Mouse (Mus musculus) urinary bladder, postnatal 4 days (tissue): ENCODE measurements around the gene Kcnj15.

Experiments used
- DNase-seq, 2 experiments: peaks; one replicate each; pipeline ENCODE4 v3.0.0; 2021 to 2022; ENCODE audit warnings: low spot score in 2 of 2

The Kcnj15 gene

DNA sequence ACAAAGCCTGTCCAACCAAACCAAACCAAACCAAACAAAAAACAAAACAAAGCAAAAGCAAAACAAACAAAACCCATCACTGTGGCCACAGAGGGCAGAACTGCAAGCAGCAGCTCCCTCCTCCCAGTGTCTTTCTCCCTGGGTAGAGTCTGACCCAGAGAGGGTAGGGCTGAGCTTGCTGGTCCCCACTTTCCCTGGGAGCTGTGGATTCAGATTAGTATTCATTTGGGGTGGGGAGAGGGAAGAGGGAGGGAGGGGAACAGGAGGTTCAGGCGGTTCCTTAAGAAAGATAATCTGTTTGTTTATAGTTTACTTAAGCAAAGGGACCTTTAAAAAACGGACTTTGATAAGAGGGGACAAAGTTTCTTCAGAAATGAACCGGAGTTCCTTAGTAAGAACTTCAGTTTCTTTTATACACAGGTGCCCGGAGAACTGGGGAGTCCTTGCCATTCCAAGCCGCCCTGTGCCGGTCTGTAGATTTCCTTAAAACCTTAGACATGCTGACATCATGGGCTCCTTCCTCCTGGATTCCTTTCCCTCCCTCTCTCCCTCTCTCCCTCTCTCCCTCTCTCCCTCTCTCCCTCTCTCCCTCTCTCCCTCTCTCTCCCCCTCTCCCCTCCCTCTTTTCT is at the start of gene Kcnj15:
Kcnj15 (plus strand) TSS at position 293 of the 629 bp plus-strand sequence.
- DNase-seq = no peak

DNA sequence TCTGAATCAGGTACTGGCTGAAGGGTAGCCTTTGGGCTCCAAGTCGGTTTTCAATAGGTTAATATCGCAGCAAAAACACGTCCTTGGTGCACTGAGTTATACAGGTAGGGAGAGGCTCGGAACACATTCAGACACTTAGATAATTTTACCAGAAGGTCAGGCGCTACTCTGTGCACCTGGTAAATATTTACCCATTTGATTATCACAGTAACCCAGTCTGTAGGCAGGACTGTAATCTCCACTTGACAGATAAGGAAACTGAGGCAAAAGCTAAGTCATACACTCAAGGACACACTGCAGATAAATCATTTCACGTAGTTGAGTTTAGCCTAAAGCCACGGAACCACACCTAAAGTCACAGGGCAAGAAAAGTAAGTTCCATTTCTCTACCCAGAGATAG is 49.1 kb upstream of the Kcnj15 start:
- DNase-seq = no peak

DNA sequence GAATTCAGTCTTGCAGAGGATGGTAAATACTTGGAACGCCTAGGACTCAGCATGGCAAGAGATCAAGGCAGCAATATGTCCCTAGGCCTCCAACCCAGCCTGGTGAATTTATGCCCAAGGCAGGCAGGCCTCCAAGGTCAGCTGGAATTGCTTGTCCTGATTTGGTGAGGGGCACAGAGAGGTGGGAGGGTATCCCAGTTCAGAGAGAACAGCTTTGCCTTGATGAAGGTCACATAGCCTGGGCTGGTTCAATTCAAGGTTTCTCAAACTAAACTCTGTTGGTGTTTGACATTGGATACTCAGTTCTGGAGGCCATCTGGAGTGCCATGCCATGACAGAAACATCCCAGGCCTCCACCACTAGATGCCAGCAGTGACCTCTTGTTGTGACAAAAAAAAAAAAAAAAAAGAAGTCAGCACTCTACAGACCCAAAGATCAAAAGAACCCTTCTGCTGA is 48.3 kb upstream of the Kcnj15 start:
- no peak for DNase-seq

DNA sequence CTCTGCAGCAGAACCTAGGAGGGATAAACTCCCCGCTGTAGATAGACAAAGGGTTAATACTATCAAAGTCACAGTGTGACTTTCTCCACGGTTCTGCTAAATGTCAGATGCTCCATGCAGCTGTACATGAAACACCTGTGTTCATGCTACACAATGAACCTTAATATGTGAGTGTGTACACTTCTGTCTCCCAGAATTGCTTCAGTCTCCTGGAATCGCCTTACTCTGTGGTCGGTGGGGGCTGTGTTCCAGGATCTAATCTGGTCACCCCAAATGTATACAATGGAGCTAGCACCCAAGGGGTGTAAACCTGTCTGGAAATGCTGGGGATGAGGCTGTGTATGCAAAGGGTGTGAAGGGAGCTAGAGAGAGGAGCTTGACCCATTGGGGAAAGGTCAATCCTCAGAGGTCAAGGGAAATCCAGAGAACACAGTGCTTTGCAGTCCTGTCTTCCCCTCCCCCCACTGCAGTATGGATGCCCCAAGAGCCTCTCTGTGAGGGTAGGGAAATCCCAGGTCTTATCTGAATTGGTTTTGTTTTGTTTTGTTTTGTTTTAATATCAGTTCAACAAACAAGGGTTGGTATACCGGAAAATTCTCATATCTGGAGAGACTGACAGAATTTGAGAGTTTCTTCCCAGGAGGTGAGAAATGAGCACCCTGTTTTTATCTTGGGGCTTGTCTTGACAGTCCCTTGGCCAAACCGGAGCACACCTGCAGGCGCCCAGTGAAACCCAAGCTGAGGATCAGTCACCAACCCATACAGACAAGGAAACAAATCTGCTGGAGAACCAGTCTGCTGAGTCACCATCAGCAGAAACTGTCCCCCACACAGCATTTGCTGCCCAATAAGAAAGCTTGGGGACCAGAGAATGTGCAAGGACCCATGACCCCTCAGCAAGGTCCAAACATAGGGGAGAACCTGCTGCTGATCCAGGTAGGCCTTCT is 42.8 kb upstream of the Kcnj15 start:
- DNase-seq = no peak

DNA sequence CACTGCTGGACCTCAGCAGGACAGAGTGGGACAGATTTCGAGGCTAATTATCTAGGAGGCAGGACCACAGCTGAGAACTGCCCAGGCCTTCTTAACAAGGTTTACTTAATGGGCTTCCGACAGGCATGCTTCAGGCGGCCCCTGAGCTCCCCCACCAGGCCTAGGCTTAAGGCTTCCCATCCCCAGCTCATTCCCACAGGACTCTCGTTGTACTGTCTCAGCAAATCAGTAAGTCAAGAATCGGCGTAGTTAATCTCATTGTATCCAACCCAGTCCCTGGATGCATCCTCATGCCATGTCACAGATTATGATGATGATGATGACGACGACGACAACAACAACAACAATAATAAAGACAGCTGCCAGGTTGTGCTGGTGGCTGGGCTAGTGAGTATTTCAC is 41.6 kb upstream of the Kcnj15 start:
- DNase-seq = no peak

DNA sequence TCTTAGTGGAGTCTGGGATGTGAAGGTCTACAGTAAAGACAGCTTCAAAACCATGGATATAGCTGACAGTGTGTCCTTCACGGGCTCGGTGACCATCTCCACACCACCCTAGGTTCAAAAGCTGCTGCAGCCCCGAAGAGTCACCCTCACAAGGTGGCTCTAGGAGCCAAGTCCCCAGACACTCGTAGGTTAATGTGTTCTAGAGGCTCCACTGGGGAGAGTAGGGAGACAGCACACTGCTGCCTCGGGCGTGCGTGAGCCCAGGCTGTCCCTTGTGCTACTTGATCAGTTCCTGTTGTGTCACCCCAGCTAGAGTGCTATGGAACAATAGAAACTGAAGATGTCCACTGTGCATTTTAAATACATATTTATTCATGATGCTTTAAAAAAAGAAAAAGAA is 41.0 kb upstream of the Kcnj15 start:
- no peak for DNase-seq

DNA sequence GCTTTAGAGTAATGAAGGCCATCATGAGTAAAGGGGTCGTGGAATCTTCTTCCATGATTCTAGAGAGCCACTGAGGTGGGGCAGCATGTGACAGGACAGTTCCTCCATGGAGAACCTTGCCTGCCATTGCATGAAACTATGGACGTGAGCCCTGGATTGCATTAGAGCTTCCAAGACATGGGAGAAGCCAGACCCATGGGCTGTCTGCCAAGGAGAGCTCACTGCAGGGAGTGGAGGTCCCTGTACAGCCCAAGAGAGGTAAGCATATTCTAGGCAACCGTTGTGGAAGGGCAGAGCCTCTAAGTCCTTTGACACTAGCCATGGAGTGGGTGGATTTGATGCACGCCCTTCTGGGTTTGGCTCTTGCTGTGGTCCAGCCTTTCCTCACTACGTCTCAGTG is 40.5 kb upstream of the Kcnj15 start:
- DNase-seq = no peak

DNA sequence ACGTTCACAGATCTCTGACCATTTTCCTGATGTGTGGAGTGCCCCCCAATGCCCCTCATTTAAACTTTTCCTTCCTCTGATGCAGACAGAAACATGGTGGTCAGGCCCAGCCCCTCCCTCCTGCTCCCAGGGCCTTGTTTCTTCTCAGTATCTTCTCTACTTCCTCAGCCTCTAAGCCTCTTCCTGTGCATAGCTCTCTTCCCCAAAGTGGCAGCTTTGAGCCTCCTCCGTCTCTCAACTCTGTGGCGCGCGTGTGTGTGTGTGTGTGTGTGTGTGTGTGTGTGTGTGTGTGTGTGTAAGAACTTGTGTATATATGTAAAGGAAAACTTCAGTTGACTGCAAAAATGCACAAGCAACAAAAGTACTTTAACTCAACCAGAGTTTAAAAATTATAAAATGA is 38.6 kb upstream of the Kcnj15 start:
- DNase-seq = no peak

DNA sequence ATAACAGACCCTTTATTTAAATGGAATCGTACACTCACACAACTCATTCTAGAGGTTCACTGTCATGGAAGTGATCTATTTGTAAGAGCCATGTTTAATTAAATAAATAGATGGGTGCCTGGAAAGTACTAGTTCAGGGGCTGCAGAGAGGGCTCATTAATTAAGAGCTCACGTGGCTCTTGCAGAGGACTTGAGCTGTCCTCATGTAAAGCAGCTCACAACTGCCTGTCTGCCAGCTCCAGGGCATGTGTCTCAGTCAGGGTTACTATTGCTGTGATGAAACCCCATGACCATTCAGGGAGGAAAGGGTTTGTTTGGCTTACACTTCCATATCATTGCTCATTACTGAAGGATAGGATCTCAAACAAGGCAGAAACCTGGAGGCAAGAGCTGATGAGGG is 37.9 kb upstream of the Kcnj15 start:
- DNase-seq = no peak

DNA sequence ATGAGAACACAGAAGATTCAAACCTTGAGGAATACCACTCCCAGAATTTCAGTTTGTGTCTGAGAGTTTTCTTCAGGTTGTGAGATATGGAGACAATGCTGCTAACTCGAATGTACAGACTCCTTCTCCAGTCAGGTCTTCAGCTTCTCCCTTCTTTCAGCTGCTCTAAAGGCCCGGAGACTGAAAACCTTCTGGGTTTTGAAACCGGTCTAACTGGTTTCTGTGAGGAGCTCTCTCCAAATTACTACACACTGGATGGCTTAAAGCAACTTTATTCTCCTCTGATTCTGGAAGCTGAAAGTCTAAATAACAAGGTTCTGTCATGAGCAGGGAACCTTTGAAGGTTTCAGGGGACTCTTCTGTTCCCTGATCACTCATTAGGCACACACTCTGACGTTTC is 36.3 kb upstream of the Kcnj15 start:
- no peak for DNase-seq

DNA sequence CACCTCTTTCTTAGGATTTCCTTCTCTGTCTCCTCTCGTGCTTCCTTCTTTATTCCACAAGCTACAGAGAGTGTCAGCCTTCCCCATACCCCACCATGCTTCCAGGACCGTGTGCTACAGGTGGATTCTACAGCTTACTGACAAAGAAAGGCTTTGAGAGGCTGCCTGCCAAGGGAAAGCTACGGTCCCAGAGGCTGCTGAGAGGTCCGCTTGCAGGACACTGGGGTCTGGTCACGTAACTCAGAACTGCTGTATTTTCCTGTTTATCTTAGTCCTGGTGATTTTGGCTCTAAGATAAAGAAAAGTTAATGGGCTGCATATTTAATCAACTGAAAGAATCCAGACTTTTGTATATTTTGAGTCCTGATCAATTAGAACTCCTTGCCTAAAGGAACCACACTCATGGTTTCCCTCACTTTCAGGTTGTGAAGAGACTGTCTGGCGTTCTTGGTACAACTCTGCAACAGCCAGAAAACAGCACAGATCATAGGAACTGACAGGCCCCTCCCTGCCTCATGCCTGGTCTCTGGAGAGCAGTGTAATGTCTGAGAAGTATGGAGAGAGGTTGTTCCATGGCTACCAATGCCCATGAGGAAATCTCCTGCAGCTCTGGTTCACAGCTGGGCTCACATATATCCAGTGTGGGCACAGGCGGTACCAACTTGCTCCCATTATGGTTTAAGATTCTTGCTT is 35.2 kb upstream of the Kcnj15 start:
- DNase-seq = no peak

DNA sequence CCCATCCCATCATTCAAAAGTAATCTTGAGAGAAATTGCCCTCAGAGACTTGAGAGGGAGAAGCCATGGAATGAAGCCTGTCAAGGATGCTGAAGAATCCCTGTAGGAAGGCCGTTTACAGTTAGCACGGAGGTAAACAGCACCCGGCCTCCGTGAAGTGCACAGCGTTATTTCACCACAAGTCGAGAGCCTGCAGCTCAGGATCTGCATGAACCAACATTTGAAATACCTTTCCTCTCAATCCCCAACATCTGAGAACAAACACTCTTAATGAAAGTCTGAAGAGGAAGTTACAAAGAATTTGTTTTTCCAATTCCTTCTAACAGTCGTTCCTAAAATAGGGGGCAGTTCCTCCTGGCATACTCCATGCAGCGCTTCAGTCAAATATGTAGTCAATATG is 33.9 kb upstream of the Kcnj15 start:
- DNase-seq = no peak

DNA sequence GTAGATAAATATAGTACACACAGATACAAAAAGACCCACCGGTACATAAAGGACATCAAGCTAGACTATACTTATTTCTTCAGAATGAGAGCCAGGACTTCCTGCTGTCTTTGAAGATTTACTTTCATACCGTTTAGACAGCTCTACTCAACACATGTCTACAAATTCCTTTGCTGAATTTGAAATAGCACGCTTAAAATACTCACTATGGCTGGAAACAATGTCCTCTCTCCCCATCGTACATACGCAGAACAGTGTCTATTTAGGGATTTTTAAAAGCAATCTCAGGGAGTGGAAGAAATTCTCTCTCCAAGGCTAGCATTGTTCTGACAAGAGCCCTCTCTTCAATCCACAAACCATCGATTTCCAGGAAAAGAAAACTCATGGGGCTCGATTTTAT is 32.1 kb upstream of the Kcnj15 start:
- DNase-seq = no peak

DNA sequence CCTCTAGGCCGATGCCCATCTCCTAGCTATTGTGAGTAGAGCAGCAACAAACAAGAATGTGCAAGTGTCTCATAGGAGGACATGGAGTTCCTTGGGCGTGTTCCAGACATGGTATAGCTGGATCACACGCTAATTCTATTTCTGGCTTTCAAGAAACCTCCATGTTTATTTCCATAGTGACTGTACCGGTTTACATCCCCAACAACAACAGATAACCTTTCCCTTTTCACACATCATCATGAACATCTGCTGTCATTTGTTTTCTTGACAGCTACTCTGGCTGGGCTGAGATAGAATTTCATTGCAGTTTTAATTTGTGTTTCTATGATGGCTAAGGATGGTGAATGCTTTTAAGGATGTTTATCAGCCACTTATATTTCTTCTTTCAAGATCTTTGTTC is 25.6 kb upstream of the Kcnj15 start:
- DNase-seq = no peak

DNA sequence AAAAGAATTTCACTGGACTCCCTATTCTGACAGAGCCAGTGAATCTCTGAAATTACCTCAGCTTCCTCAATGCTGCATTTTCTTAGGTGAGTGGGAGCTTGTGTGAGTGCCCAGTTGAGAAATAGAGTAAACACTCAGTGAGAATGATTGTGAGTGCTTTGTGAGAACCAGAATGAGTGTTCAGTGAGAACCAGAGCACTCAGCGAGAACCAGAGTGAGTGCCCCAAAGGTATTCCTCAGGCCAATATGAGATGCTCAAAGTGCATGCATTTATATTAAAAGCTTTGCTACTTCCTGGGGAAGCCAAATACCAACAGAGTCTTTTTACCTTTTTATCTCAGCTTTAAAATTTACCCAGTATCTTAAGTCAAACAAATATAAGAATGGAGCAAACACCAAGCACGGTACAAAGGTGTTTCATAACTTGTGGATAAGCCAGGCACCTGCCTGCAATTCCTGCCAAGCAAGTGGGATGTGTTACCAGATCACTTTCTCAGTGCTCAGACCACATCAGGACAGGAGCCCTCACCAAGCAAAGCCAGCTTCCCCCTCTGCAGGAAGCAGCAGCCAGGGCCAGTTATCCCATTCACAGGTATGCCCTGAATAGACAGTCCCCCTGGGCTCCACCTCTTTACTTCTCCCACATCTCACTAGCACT is 22.3 kb upstream of the Kcnj15 start:
- DNase-seq = no peak

DNA sequence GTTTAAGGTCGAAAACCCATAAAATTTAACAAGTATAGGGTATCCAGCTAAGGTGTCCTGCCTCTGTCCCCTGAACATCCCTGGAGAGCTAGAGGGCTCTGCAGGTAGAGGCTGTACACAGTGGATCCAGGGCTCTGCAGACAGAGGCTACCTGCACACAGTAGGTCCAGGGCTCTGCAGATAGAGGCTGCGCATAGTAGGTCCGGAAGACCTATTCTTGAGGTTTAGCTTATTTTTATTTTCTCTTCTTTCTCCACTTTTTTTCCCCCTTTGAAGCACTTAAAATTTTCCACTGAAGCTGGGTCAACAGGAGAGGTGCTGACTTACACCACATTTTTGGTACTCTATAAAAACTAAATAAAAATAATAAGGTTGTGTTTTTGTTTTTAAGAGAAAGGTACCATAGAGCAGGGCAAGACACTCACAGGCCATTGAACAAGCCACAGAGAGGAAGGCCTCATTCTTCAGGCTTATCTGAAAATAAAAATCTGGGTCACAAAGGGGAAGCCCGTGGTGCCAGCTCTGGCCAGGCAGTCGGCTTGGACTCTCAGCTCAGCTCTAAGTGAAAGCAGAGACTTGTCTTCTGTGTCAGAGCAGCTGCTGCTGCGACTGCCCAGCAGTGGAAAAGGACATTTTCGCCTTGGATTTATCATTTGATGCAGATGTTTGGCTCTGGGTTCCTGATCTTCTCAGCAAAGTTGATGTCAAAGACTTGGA is 18.0 kb upstream of the Kcnj15 start:
- no peak for DNase-seq

DNA sequence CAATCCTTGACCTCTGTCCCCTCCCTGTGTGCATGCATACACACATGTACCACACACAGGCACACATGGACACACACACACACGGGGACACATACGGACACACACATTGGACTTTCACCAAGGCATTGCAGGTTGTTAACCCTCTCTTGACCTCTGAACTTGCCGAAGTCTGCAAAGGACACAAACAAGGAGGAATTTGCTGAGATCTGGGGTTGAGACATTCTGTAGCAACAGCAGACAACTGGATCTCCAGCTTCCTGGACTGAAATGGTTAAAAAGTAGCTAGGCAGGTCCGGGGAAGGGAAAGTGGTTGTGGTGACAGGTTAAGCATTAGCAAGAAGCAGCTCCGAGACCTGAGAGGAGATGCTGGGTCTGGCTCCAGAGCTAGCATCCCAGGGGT is 16.7 kb upstream of the Kcnj15 start:
- no peak for DNase-seq

DNA sequence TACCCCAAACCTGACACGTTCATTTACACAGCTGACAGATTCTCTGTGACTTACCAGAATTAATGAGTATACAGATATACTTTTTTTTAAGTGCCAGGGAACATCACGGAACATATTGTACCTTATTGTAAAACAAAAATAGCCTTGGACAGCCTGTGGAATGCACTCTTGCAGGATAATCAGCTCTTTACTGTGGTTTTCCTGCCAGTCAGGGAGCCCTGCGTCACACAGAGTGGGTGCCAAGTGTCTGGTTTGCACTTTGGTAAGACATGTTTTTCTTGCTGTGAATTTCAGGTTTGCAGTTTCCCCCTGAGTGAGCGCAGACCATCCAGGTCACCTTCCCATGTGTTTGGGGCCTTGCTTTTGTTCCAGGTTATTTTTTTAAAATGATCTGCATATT is 15.8 kb upstream of the Kcnj15 start:
- no peak for DNase-seq

DNA sequence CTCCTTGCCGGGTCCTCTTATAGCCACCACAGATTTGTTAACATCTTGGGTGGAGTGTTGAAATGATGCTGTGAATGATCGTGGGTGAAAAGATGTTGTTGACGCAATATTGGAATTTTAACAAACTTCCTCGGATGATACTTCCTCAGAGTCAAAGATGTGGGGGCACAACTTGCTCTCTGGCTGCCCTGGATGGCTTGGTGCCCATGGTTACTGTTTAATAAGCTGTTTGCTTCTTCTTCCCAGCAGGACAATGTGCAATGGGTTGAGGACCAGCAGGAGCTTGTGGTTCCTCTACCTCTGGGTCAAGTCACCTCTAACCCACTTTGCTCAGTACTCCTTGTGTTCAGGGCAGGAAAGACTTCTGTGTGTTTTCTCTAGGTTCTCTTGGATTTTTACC is 15.2 kb upstream of the Kcnj15 start:
- DNase-seq = no peak

DNA sequence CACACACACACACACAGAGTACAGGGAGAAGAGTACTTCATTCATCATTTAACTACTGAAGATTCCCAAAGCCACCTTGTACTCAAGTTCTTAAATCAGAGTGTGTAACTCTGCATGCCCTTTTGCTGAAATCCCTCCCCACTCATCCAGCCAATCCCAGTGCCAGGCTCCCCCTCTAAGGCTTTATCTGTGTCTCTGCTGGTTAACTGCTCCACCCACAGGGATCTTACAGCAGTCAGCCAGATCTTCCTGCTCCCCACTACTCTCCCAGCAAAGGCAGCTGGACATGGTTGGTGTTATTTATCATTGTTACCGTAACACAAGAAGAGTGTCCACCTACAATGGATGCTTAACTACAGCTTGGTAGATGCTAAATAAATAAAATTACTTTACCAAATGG is 14.0 kb upstream of the Kcnj15 start:
- DNase-seq = no peak

DNA sequence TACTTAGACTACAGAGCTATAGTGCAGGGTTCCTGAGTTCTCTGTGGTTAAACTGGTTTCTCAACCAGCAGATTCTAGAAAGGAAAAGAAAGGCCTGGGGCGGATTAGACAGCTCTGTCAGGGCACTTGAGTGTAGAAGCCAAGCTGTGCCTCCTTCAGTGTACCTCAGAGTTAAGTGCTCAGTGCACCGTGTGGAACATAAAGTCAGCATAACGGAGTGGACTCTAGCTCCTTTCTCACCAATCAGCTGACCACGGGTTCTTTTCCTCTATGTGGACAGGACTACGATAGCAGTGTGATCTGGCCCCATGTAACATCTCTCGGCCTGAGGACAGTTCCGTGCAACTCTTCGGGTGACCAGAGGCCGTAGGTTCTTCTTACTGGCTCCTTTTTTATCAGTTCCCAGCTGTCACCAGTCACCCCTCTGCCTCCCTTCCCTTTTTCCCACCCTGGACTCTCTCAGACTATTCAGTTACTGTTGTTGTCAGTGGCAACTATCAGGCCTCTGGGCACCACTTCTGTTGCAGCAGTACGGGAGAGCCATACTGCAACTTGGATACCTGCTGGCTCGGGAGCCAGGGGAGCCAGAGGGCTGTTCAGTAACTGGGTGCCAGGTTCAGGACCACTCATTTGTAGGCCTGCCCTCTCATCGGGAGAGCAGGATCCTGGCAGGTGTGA is 12.6 kb upstream of the Kcnj15 start:
- no peak for DNase-seq
